Mouse (Mus musculus): ENCODE measurements around the gene Sh3glb1. TPM values are rescaled to one million over a fixed set of nuclear protein-coding genes. Genes with fewer than 3 reads are reported as not detected.

Gene Sh3glb1
- total and polyA plus RNA-seq, 3 experiments, result 52.0 to 189 (median 112) TPM

GRCm38 (mm10) chr3:144694941-144695340, 25.2 kb downstream of the Sh3glb1 start:
- Histone ChIP-seq H3K27ac (ENCODE audit: insufficient read depth, low read depth) (no peak overlapping the region), H3K4me3 (replicated peaks in 1 of 3; ENCODE audit: low read depth in 2 of 3, low read length in 2 of 3, poor library complexity in 1 of 3) (no peak overlapping the region)
- dilution Hi-C loops (cut with MboI; ENCODE audit: extremely low pct_ligation_motif_present, extremely low pct_unique_long_range_greater_than_20kb, low sequenced_read_pairs), result no loop called here

DNA sequence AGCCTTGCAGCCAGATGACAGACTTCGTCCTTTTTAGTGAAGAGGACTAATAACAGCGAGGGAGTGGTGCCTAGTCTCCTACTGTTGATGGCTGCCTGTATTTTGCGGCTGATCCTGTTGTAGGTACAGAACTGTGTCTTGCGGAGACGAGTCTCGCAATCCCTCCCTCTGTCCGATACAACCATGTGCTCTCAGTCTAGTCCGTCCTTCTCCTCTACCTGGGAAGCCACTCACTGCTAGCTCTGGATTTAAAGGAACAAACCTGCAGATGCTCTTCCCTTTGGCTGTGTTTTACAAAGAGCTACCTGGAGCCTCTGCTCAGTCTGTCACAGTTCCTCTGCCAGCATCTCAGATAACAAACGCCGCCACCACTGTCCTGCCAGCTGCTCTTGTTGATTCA, 26.1 kb downstream of the Sh3glb1 start:
- no peaks in the 10 kb centered on the region for H3K79me2 ChIP-seq (replicated peaks; ENCODE audit: control insufficient read depth, extremely low read depth, insufficient read depth, poor library complexity, severe bottlenecking)
- TF ChIP-seq BHLHE40 (IDR thresholded peaks at IDR 0.05; ENCODE audit: low read depth, low read length), result no peak
- TF ChIP-seq POLR2AphosphoS2 (IDR thresholded peaks at IDR 0.05; ENCODE audit: low read depth, low read length), result no peak
- TF ChIP-seq EP300 (IDR thresholded peaks at IDR 0.05; ENCODE audit: low read length), result no peak
- TF ChIP-seq RCOR1 (conservative IDR thresholded peaks at IDR 0.05; ENCODE audit: low read depth, low read length), result no peak
- TF ChIP-seq MXI1 (IDR thresholded peaks at IDR 0.05; ENCODE audit: low read depth, low read length), result no peak
- no peak for TF ChIP-seq ETS1 (conservative IDR thresholded peaks at IDR 0.05; ENCODE audit: low read depth, low read length)
- no peak for TF ChIP-seq HCFC1 (IDR thresholded peaks at IDR 0.05; ENCODE audit: low read depth, low read length)
- TF ChIP-seq ELF1 (IDR thresholded peaks at IDR 0.05; ENCODE audit: low read depth, low read length), result no peak
- TF ChIP-seq USF2 (conservative IDR thresholded peaks at IDR 0.05; ENCODE audit: low read depth, low read length), result no peak
- H3K27ac ChIP-seq (ENCODE audit: insufficient read depth, low read depth), result no peak overlapping the region
- peaks cover 4 to 34% of the 10 kb centered on the region in 2 experiments; a peak in 3 of 4 replicates for H3K4me1 ChIP-seq (ENCODE audit: control insufficient read depth in 1 of 2, insufficient read depth in 2 of 2)
- H3K9me3 ChIP-seq (replicated peaks; ENCODE audit: low read length), result no peaks in the 10 kb centered on the region
- no peak overlapping the region for H3K4me3 ChIP-seq (replicated peaks in 1 of 3; ENCODE audit: low read depth in 2 of 3, low read length in 2 of 3, poor library complexity in 1 of 3)
- H3K27me3 ChIP-seq (replicated peaks), result no peaks in the 10 kb centered on the region
- peaks cover 51 to 79% of the 10 kb centered on the region in 2 experiments for H3K36me3 ChIP-seq (replicated peaks in 1 of 2; ENCODE audit: control insufficient read depth in 1 of 2, insufficient read depth in 1 of 2, low read length in 1 of 2)
- DNase-seq (ENCODE audit: extremely low read depth), result no peak
- in situ Hi-C loops (cut with MboI; ENCODE audit: low pct_ligation_motif_present, low pct_unique_long_range_greater_than_20kb, low sequenced_read_pairs), result no loop called here
- dilution Hi-C loops (cut with MboI; ENCODE audit: extremely low pct_ligation_motif_present, extremely low pct_unique_long_range_greater_than_20kb, low sequenced_read_pairs), result no loop called here
- H3K9ac ChIP-seq (ENCODE audit: insufficient read depth, low read depth), result no peak overlapping the region
- no peak overlapping the region for H3K4me2 ChIP-seq (ENCODE audit: insufficient read depth, low read depth, poor library complexity, severe bottlenecking)

More at GRCm38 (mm10) chr3:144694941-144695340, 25.2 kb downstream of the Sh3glb1 start:
- Histone ChIP-seq H3K79me2 (replicated peaks; ENCODE audit: control insufficient read depth, extremely low read depth, insufficient read depth, poor library complexity, severe bottlenecking) (no peaks in the 10 kb centered on the region), H3K27me3 (replicated peaks) (no peaks in the 10 kb centered on the region), H3K9ac (ENCODE audit: insufficient read depth, low read depth) (no peak overlapping the region), H3K36me3 (replicated peaks in 1 of 2; ENCODE audit: control insufficient read depth in 1 of 2, insufficient read depth in 1 of 2, low read length in 1 of 2) (peaks cover 53 to 79% of the 10 kb centered on the region in 2 experiments), H3K9me3 (replicated peaks; ENCODE audit: low read length) (no peaks in the 10 kb centered on the region), H3K4me2 (ENCODE audit: insufficient read depth, low read depth, poor library complexity, severe bottlenecking) (no peak overlapping the region), H3K4me1 (ENCODE audit: control insufficient read depth in 1 of 2, insufficient read depth in 2 of 2) (peaks cover 4 to 29% of the 10 kb centered on the region in 2 experiments; a peak in 3 of 4 replicates)
- DNase-seq (ENCODE audit: extremely low read depth), result no peak
- in situ Hi-C loops (cut with MboI; ENCODE audit: low pct_ligation_motif_present, low pct_unique_long_range_greater_than_20kb, low sequenced_read_pairs), result no loop called here
- TF ChIP-seq RAD21 (IDR thresholded peaks at IDR 0.05; ENCODE audit: low read depth, low read length) (no peak), PAX5 (IDR thresholded peaks at IDR 0.05; ENCODE audit: low read length) (no peak), EP300 (IDR thresholded peaks at IDR 0.05; ENCODE audit: low read length) (no peak), IRF4 (IDR thresholded peaks at IDR 0.05; ENCODE audit: low read depth, low read length) (no peak), E2F4 (IDR thresholded peaks at IDR 0.05; ENCODE audit: insufficient replicate concordance, low read depth, low read length) (no peak), JUND (conservative IDR thresholded peaks at IDR 0.05; ENCODE audit: low read depth, low read length) (no peak), POLR2A (IDR thresholded peaks at IDR 0.05; ENCODE audit: low read depth, low read length) (no peak), CHD1 (IDR thresholded peaks at IDR 0.05; ENCODE audit: low read depth, low read length) (no peak), TCF12 (IDR thresholded peaks at IDR 0.05; ENCODE audit: low read depth, low read length) (no peak)

Measured in CH12.LX (cell line).